Mouse (Mus musculus): ENCODE data around the gene 1700001O22Rik.

DNA sequence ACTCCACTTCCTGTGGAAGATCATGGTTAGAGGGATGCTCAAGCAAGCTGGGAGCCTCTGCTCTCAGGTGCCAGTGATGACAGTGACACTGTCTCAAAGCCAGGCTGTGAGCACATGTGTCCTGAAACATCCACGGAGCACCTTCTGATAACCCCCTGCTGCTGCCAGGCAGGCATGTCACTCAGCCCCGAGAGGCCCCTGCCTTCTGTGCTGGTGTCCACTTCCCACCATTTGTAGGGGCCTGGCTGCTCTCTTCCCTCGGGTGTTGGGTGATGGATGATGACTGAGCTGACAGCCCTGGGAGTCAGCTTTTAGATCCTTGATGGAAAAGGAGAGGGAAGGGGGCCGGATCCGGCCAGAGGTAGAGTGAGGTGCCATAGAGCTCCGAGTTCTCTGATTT, 43.3 kb upstream of the 1700001O22Rik start:
- TF ChIP-seq POLR2A (IDR thresholded peaks at IDR 0.05; ENCODE audit: borderline replicate concordance, extremely low read depth, insufficient read depth, insufficient read length, poor library complexity, severe bottlenecking) (no peak), CTCF (IDR thresholded peaks at IDR 0.05; ENCODE audit: borderline replicate concordance, extremely low read depth, insufficient read depth, insufficient read length) (no peak)
